Mouse (Mus musculus): Measurements from ENCODE around the gene Impg1.

DNA sequence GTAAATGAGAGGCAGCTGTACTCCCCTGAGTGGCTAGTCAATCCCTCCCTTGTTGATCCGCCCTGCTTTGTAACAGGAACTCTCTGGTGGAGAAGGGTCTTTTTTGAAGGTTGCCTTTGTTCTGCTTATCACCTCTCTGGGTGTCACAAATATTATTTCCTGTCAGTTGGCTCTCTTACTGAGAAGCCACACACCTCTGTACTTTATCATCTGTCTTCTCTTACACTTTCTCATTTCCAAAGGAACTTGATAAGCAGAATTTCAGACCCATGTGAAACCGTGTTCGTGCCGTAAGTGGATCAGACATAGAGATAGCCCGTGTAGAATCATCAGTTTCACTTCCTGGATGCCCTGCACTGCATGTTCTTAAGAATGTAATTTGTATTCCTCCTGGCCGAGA is 147.3 kb downstream of the Impg1 start:
- no peak for TF ChIP-seq POLR2A (IDR thresholded peaks at IDR 0.05; ENCODE audit: control insufficient read depth, extremely low read depth, insufficient read depth, low read length, poor library complexity)
- no peak for TF ChIP-seq CTCF (IDR thresholded peaks at IDR 0.05; ENCODE audit: borderline replicate concordance, control insufficient read depth, extremely low read depth, insufficient read depth, low read length, poor library complexity)

Measured in thymus, adult 2 months (tissue).